Mouse (Mus musculus): Measurements from ENCODE around the gene Slc30a7.

Slc30a7 gene

GRCm38 (mm10) chr3:116006978-116007940, at the start of gene Slc30a7, which contains the start of gene Extl2:
Gene Slc30a7, minus strand, starts transcription at chr3:116007406.
Gene Extl2, plus strand, starts transcription at chr3:116007462.
- peak; percentile 72 to 81 for DNase-seq (ENCODE audit: low spot score in 2 of 2)

- DNase-seq (ENCODE audit: low spot score in 2 of 2): no peak
These were observed 39.8 kb upstream of the Slc30a7 start for GRCm38 (mm10) chr3:116047034-116047433.

DNA sequence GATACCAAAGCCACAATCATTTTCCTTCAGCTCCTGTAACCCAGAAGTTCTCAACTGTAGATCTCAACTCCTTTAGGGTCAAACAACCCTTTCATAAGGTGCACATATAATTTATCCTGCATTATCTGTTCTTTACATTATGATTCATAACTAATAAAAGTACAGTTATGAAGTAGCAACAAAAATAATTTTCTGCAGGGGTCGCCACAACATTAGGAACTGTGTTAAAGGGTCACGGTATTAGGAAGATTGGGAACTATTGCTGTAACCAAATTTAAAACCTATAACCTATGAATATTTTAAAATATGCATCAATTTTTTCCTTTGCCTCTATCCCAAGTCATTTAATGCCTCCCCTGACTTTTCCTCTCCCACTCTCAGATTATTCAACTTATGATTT, 38.8 kb upstream of the Slc30a7 start:
- DNase-seq (ENCODE audit: low spot score in 2 of 2): no peak

- no peak for DNase-seq (ENCODE audit: low spot score in 2 of 2)
These were observed 33.6 kb upstream of the Slc30a7 start for GRCm38 (mm10) chr3:116040776-116041175.

DNA sequence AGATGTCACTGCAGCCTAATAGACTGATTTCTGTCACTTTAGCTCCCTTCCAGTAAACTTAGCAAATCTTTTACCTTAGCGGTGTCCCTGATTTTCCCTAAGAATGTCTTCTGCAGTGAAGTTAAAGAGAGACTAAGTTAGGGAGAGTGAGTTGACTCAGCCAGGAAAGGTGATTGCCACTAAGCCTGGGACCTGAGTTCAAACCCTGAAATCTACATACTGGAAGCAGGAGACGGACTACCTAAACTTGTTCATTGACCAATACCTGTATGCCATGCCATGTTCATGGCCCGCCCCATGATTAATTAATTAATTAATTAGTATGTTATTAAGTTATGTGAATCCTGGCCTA, 26.6 kb upstream of the Slc30a7 start:
- DNase-seq (ENCODE audit: low spot score in 2 of 2): no peak

DNA sequence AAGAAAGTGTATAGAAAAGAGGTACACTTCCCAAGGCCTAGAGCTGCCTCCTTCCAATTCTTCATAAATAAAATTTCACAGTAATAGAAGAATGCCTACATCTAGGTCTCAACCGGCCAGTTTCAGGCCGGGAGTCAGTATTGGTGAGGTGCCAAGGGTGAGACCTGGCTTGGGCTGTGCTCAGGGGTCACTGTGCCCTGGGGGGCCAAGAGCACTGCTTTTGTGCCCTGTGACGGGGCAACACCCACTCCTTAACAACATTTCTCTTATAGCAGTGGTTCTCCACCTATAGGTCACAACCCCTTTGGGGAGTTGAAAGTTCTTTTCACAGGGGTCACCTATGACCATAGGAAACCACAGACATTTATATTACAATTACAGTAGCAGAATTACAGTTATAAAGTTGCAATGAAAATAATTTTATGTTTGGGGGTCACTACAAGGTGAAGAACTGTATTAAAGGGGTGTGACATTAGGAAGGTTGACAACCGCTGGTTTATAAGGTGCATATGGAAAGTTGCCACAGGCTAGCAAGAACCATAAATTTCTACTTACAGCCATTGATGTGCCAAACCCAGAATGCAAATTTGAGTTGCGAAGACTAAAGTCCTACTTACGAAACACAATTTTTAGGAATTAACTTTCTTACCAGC, 26.1 kb upstream of the Slc30a7 start:
- no peak for DNase-seq (ENCODE audit: low spot score in 2 of 2)

DNA sequence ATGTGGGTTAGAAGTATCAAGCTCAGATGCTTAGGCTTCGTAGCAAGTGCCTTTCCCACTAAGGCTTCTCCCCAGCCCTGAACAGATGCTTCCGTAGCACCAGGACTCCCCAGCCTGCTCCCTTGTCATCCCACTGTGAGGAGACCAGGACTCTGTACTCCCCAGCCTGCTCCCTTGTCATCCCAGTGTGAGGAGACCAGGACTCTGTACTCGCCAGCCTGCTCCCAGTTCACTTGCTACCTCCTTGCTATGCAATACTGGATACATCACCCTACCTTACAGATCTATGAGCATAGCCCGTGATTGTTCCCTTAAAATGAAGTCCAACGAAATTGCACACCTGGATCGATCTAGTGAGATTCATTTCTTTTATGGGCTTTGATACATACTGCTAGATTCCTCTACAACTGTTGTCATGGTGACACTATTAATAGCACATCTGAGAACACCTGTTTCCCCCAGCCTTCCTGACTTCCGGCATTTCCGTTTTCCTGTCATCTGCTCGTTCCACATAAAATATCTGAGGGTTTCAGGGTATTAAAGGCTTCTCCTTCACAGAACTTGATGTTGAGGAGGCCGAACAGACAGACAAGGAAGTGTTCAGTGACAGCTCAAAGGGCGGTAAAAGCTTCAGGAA, 23.1 kb upstream of the Slc30a7 start:
- no peak for DNase-seq (ENCODE audit: low spot score in 2 of 2)

- DNase-seq (ENCODE audit: low spot score in 2 of 2): no peak
These were observed 19.8 kb upstream of the Slc30a7 start for GRCm38 (mm10) chr3:116026996-116027395.

- no peak for DNase-seq (ENCODE audit: low spot score in 2 of 2)
These were observed 18.5 kb upstream of the Slc30a7 start for GRCm38 (mm10) chr3:116025701-116026100.

DNA sequence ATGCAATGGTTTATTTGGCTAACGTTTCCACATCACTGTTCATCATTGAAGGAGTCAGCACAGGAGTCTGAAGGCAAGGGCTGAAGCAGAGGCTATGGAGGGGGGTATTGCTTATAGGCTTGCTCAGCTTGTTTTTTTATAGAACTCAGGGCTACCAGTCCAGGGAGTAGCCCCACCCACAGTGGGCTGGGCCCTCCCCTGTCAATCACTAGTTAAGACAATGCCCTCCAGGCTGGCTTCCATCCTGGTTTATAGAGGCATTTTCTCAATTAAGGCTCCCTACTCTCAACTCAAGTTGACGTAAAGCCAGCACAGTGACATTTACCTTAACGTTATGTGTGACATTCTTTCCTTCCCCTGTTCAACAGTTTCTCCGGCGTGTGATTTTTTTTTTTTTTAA, 17.5 kb upstream of the Slc30a7 start:
- no peak for DNase-seq (ENCODE audit: low spot score in 2 of 2)

GRCm38 (mm10) chr3:116024236-116024635, 17.0 kb upstream of the Slc30a7 start:
- no peak for DNase-seq (ENCODE audit: low spot score in 2 of 2)

GRCm38 (mm10) chr3:116019136-116019535, 11.9 kb upstream of the Slc30a7 start:
- DNase-seq (ENCODE audit: low spot score in 2 of 2): no peak

DNA sequence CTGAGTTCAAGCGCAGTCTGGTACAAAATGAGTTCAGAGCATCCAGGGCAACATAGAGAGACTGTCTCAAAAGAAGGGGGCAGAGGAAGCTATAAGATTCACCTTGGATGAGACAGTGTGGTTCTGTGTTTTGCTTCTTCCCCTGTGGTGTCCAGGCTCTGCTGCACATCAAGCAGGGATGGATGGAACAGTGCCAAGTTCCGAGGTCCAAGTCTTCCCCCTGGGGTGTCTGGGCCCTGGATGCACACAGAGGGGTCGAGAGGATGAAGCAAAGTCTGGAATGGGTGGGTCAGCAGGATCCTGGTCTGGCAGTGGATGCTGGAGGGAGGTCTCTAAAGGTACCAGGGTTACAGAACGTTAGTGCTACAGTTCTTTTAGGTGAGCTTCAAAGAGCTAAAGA, 11.4 kb upstream of the Slc30a7 start:
- no peak for DNase-seq (ENCODE audit: low spot score in 2 of 2)

GRCm38 (mm10) chr3:116016116-116016515, 8.9 kb upstream of the Slc30a7 start:
- DNase-seq (ENCODE audit: low spot score in 2 of 2): no peak

GRCm38 (mm10) chr3:116014901-116015300, 7.7 kb upstream of the Slc30a7 start:
- no peak for DNase-seq (ENCODE audit: low spot score in 2 of 2)

DNA sequence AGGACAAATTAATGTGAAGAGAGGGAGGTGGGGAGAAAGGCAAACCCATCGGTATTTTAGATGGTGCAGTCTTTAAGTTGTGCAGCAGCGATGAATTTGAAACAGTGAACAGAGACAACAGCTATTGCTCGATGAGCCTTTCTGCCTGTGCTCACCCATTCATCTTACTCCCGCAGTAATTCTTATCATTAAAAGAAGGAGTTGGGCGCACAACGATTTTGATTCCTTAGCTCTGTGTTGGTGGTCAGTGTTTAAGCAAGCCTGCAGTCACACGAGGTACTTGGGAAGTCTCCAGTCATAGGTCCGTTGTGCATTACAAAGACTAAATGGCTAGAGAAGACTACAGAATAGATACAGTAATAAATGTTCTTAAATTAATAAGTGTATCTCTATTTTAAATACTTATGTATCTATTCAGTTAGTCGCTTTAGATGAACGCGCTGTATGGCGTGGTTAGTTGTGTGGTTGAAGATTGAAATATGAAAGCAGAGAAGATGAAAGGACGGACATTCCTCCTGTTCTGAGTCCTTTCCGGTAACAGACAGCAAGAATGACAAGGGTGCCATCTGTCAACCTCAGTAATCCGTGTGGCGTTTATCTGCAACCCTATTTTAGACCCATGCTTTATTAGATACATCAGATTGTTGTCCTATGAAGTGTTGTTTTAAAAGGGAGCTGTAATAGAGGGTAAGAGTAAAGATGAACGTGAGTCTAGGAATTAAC, 2.6 kb upstream of the Slc30a7 start:
- DNase-seq (ENCODE audit: low spot score in 2 of 2): no peak

DNA sequence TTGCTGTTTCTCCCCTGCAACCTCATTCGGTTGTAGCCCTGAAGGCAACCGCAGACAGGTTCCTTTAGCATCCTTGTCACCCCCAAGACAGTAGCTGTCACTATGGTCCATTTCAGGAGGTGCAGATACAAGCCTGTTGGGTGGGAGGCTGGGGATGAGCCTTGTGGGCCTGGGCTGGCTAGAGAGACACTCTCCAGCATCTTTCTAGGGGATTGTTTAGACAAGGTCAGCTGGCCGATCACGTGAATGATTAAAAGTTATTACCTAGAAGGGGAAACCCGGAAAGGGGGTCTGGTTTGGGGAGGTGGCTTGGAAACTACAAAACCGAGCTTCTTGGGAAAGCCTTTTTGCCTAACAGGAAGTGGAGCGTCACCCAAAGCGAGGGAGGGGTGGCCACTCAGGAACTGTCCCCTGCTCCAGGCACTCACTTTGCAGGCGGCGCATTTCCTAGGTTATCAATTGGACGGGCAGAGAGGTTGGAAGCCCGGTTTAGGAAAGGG, 785 bp upstream of the Slc30a7 start:
- peak; percentile 62 to 75 for DNase-seq (ENCODE audit: low spot score in 2 of 2)

DNA sequence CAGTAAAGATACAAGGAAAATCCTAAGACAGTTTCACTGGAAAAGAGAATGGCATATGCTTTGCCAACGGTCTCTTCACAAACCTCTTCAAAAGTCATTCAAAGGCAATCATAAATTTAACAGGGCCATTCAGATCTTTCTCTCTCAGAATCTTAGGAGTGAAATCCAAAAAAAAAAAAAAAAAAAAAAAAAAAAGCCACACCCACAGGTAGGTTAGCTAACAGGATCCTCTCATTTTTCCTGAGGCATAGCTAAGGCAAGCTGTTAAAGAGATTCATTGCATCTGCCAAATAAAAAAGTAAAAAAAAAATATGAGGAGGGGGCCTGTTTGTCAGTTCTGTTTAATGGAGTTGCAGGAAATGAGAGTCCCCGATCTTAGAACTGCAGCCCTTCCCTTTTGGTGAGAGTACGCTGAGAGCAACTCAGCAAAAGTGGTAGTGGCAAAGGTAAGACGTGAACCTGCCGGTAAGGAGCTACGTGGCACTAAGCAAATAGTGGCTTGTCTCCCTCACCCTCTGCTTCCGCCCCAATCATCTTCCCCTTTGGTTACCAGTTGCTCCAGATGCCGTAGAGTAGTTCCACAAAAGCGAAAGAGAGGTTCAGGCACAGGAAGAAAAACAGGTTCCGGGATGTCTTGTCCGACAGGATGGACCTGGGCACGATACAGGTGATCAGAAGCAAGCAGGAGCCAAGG, 775 bp downstream of the Slc30a7 start:
- peak; percentile 14 to 28 for DNase-seq (ENCODE audit: low spot score in 2 of 2)

DNA sequence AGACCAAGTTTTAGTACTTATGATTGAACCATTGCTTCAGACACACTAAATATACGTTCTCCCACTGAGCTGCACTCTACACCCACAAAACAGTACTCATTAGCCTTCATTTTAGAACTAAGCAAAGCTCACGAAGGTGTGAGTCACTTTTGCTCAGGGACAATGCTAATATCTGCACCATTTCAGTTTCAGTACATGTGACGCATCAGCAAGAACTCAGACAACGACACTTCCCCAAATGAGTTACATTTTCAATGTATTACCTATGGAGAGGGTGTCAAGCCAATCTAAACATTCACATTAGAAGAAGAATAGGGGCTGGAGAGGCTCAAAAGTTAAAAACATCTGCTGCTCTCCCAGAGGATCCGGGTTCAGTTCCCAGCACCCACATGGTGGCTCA, 10.3 kb downstream of the Slc30a7 start:
- DNase-seq (ENCODE audit: low spot score in 2 of 2): no peak

DNA sequence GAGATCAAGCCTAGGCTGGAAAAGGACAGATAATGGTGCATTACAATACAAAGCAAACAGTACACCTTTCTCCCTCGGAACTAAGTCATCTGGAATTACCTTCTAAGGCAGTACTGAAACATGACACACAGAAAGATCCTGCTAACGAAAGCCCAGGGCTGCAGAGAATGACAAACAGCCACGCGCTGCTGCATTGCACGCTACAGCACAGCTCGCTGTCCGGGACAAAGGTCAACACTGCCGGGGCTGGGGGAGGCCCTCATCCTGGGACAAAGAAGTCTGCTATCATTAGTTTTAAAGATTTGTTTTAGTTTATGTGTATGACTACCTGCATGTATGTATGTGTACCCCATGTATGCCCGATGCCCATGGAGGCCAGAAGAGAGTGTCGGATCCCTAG, 14.2 kb downstream of the Slc30a7 start:
- DNase-seq (ENCODE audit: low spot score in 2 of 2): no peak

GRCm38 (mm10) chr3:115992588-115992987, 14.6 kb downstream of the Slc30a7 start:
- DNase-seq (ENCODE audit: low spot score in 2 of 2): no peak
